Mouse (Mus musculus) forebrain, embryonic 11.5 days (tissue): ENCODE measurements around the gene Slit1. TPM values are rescaled to one million over a fixed set of nuclear protein-coding genes. Genes with fewer than 3 reads are reported as not detected.

Experiments
- ATAC-seq: fragments of 200-750 bp; cut with Nextera tagmentation; replicated peaks from 2 replicates; pipeline ENCODE4 v1.8.0; 2017; ENCODE audit warnings: moderate TSS enrichment; ENCODE audit not compliant: low FRiP score
- DNase-seq: peaks from one replicate; pipeline ENCODE4 v3.0.0-alpha.2; 2017; ENCODE audit warnings: low spot score
- H3K27ac ChIP-seq: fragments of 300-500 bp; sonication (generic); 2 replicates; pipeline ENCODE4 v1.5.1; 2014; ENCODE audit warnings: low read depth, low read length
- H3K27me3 ChIP-seq: fragments of 300-500 bp; sonication (generic); 2 replicates; pipeline ENCODE4 v1.6.1; 2014; ENCODE audit warnings: mild to moderate bottlenecking, low read length, mixed read lengths; ENCODE audit not compliant: control insufficient read depth, insufficient read depth
- H3K36me3 ChIP-seq: fragments of 300-500 bp; sonication (generic); 2 replicates; pipeline ENCODE4 v1.6.1; 2014; ENCODE audit warnings: mild to moderate bottlenecking, low read length, moderate library complexity, mixed read lengths; ENCODE audit not compliant: control insufficient read depth, insufficient read depth
- H3K4me1 ChIP-seq: fragments of 300-500 bp; sonication (generic); replicated peaks from 2 replicates; pipeline ENCODE4 v1.6.1; 2014; ENCODE audit warnings: low read length, mixed read lengths; ENCODE audit not compliant: control insufficient read depth, insufficient read depth
- H3K4me2 ChIP-seq: fragments of 300-500 bp; sonication (generic); 2 replicates; pipeline ENCODE4 v1.6.1; 2014; ENCODE audit warnings: low read depth, mild to moderate bottlenecking, low read length, moderate library complexity, mixed read lengths; ENCODE audit not compliant: severe bottlenecking
- H3K4me3 ChIP-seq: fragments of 300-500 bp; sonication (generic); 2 replicates; pipeline ENCODE4 v1.5.1; 2014; ENCODE audit warnings: low read depth, low read length
- H3K9ac ChIP-seq: fragments of 300-500 bp; sonication (generic); 2 replicates; pipeline ENCODE4 v1.6.1; 2014; ENCODE audit warnings: low read length
- H3K9me3 ChIP-seq: fragments of 300-500 bp; sonication (generic); 2 replicates; pipeline ENCODE4 v1.6.1; 2016; ENCODE audit warnings: low read length, mixed read lengths; ENCODE audit not compliant: control insufficient read depth
- WGBS: fragments of 180-500 bp; shearing (Covaris S2); extraction: QIAGEN DNeasy Blood & Tissue Kit; methylation state at CpG from one replicate; pipeline ENCODE4 v1.1.7; 2014; 5-methylcytosine and 5-hydroxymethylcytosine counted together
- polyA plus RNA-seq: library from polyadenylated mRNA; unstranded; fragments of >200 nt; fragmentation: Nextera tagmentation; extraction: Ambion mirVana; gene quantifications from 2 replicates; pipeline ENCODE4 v1.2.1, GENCODE M21; 2014

Gene Slit1
- polyA plus RNA-seq, 1 experiment from 2014 or later, result 4.6 TPM

DNA sequence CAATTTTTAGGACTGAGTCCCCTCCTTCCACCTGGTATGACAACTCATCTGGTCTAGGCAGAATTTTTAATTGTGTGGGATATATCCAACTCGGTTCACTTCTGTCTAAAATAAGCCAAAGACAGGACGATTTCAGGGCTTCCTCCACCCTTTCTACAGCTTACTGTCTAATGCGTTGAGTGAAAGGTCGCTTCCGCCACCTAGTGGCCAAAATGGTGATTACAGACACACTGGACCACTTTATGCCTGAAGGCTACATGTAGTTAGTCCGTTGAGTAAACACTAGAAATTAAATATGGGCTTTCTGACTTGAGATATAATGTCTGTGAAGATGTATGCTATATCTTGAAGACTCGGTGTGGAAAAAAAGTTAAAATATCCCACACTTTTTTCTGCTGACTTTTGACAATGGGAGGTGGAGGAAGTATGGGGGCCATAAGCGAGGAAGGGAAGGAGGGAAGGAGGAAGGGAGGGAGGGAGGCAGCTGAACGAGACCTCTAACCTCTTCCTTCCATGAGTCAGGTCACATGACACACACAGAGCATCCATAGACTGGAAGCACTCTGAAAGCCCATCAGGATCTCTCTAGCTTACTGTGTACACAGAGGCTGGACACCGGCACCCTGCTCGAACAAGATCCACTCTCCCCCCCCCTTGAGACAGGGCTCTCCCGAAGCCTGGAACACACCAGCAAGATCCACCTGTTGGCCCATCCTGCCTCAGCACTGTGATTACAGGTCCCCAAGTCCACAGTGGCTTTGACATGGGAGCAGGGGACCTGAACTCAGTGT is 20.6 kb upstream of the Slit1 start:
- Histone ChIP-seq H3K4me3 (no peak overlapping the region), H3K9me3 (0 out of 2 replicates have a peak, but pooled peaks cover 2% of the 10 kb centered on the region), H3K27ac (no peak overlapping the region), H3K36me3 (no peaks in the 10 kb centered on the region), H3K4me1 (no peaks in the 10 kb centered on the region), H3K4me2 (no peak overlapping the region), H3K27me3 (no peaks in the 10 kb centered on the region), H3K9ac (no peak overlapping the region)
- WGBS, result 34% methylated on average over 12 of the region's 12 CpGs
- ATAC-seq, result peak; percentile 60
- DNase-seq, result peak; percentile 91

DNA sequence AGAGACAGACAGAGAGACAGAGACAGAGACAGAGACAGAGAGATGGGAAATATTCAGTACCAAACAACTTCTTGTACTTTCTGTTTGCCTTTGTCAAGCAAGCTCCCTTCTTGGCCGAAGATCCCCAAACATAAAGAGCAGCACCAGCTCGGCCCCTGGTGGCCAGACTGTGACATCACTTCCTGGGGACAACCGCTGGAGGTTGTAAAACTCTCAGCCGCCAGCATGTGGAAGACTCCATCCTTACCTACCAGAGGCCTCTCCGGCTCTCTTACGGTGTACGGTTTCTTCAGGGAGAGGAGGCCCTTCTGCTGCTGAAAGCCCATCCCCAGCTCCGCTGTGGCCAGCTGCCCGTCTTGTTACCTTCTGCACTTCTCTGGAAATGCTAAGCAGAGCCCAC is 18.1 kb upstream of the Slit1 start:
- Histone ChIP-seq H3K36me3 (no peaks in the 10 kb centered on the region), H3K9ac (no peak overlapping the region), H3K27ac (no peak overlapping the region), H3K4me1 (no peaks in the 10 kb centered on the region), H3K27me3 (no peaks in the 10 kb centered on the region), H3K9me3 (0 out of 2 replicates have a peak, but pooled peaks cover 2% of the 10 kb centered on the region), H3K4me3 (no peak overlapping the region), H3K4me2 (no peak overlapping the region)
- peak; percentile 77 for DNase-seq
- ATAC-seq, result no peak
- 38% methylated on average over 9 of the region's 9 CpGs for WGBS

DNA sequence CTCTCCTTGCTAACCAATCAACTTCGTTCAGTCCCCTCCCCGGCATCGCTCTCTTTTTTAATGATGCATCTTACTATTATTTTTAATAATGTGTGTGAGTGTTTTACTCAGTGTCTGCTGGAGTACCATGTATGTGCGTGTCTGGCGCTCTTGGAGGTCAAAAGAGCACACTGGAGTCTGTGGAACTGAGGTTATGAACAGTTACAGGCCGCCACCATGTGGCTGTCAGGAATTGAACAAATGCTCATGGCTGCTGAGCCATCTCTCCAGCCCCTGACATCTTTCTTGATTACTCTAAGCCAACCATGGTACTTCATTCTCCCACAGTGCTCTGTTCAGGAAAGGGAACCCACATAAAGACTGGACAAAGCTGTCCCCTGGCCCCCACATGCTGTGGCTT is 16.3 kb upstream of the Slit1 start:
- Histone ChIP-seq H3K36me3 (no peaks in the 10 kb centered on the region), H3K4me1 (peaks cover 2% of the 10 kb centered on the region; the same call in 1 of the 2 replicates), H3K27me3 (no peaks in the 10 kb centered on the region), H3K9ac (no peak overlapping the region), H3K4me3 (no peak overlapping the region), H3K9me3 (0 out of 2 replicates have a peak, but pooled peaks cover 2% of the 10 kb centered on the region), H3K4me2 (no peak overlapping the region), H3K27ac (no peak overlapping the region)
- no peak for DNase-seq
- no peak for ATAC-seq
- 81% methylated on average over 6 of the region's 6 CpGs for WGBS

DNA sequence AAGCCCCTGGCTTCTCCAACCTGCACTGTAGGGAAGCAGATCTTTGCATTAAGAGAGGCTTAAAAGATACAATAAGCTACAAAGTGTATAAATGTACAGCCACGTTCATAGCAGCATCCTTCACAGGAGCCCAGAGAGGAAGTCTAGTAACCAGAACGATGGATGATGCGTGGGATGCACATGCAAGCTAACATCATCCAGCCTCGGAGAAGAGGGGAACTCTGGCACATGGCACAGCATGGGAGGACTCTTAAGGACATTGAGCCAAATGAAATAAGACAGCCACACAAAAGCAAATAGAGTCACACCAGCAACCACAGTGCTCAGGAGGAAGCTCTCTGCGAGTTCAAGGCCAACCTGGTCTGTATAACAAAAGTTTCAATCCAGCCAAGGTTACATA is 15.8 kb upstream of the Slit1 start:
- no peak overlapping the region for H3K9ac ChIP-seq
- H3K4me1 ChIP-seq, result peaks cover 4% of the 10 kb centered on the region; the same call in 1 of the 2 replicates
- no peaks in the 10 kb centered on the region for H3K27me3 ChIP-seq
- H3K27ac ChIP-seq, result no peak overlapping the region
- ATAC-seq (no peak), DNase-seq (no peak)
- 0 out of 2 replicates have a peak, but pooled peaks cover 2% of the 10 kb centered on the region for H3K9me3 ChIP-seq
- H3K4me3 ChIP-seq, result no peak overlapping the region
- no peak overlapping the region for H3K4me2 ChIP-seq
- no peaks in the 10 kb centered on the region for H3K36me3 ChIP-seq
- 93% methylated on average over 5 of the region's 5 CpGs for WGBS

DNA sequence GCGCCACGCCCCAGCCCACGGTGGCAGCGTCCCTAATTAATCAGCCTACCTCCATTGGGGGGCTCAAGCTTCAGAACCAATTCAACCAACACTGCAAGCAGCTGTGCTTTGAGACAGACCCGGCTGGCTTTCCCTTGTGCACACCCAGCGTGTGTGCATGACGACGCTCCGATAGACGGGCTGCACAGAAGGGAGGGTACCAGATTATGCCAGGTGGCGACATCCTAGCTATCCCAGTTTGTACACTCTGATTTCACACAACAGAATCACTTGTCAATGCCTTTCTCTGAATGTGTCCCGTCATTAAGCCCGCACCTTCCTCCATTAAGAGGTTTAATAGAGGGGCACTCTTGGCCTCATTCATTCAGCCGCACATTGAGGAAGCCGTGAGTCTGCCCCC is 11.3 kb upstream of the Slit1 start:
- no peaks in the 10 kb centered on the region for H3K9me3 ChIP-seq
- H3K27me3 ChIP-seq, result peaks cover 2% of the 10 kb centered on the region; the same call in 1 of the 2 replicates
- no peak for DNase-seq
- no peak overlapping the region for H3K27ac ChIP-seq
- no peak overlapping the region for H3K9ac ChIP-seq
- 0 out of 2 replicates have a peak, but pooled peaks have one; percentile 36 for ATAC-seq
- no peaks in the 10 kb centered on the region for H3K36me3 ChIP-seq
- peaks cover 4% of the 10 kb centered on the region; the same call in 1 of the 2 replicates for H3K4me1 ChIP-seq
- no peak overlapping the region for H3K4me2 ChIP-seq
- no peak overlapping the region for H3K4me3 ChIP-seq
- WGBS, result 46% methylated on average over 15 of the region's 15 CpGs

DNA sequence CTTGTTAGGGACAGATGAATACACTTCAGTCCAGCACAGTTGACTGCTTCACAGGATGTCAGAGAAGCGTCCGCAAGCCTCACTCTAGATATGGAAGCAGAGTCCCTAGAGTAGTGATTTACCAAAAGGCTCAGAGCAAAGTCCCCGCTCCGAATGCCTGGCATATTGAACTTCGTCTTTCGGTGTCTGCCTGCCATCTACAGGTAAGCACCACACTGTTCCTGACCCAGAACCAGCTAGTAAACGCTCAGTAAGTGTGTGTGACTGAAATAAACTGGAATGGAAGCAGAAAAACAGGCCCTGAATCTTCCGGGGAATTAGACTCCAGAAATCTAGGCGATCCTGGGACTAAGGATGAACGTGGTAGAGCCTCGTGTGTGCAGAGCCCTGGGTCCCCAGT is 8.4 kb upstream of the Slit1 start:
- no peak overlapping the region for H3K9ac ChIP-seq
- no peak for ATAC-seq
- H3K4me2 ChIP-seq, result no peak overlapping the region
- H3K36me3 ChIP-seq, result no peaks in the 10 kb centered on the region
- 69% methylated on average over 11 of the region's 11 CpGs for WGBS
- no peak overlapping the region for H3K27ac ChIP-seq
- H3K4me1 ChIP-seq, result peaks cover 4% of the 10 kb centered on the region; the same call in 1 of the 2 replicates
- no peak for DNase-seq
- peaks cover 2% of the 10 kb centered on the region; the same call in 1 of the 2 replicates for H3K27me3 ChIP-seq
- no peaks in the 10 kb centered on the region for H3K9me3 ChIP-seq
- no peak overlapping the region for H3K4me3 ChIP-seq

DNA sequence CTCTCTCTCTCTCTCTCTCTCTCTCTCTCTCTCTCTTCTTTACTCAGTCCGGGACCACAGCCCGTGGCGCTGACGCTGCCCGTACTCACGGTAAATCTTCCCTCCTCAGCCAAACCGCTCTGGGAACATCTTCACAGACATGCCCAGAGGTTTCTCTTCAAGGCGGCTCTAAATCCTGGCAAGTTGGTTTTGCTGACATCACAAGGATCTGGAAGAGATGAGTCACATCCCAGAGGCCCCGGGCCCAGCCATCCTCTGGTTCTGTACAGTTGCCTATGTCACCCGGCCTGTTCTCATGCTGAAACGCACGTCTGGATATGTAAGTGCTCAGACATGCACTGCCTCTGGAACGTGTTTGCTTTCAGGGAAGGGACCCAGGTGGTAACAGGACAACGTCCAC is 4.0 kb upstream of the Slit1 start:
- Histone ChIP-seq H3K27me3 (peaks cover 21% of the 10 kb centered on the region), H3K9me3 (no peaks in the 10 kb centered on the region), H3K36me3 (no peaks in the 10 kb centered on the region), H3K27ac (no peak overlapping the region), H3K4me1 (peaks cover 24% of the 10 kb centered on the region), H3K4me2 (no peak overlapping the region), H3K4me3 (no peak overlapping the region), H3K9ac (no peak overlapping the region)
- 90% methylated on average over 14 of the region's 14 CpGs for WGBS
- DNase-seq, result no peak
- no peak for ATAC-seq

DNA sequence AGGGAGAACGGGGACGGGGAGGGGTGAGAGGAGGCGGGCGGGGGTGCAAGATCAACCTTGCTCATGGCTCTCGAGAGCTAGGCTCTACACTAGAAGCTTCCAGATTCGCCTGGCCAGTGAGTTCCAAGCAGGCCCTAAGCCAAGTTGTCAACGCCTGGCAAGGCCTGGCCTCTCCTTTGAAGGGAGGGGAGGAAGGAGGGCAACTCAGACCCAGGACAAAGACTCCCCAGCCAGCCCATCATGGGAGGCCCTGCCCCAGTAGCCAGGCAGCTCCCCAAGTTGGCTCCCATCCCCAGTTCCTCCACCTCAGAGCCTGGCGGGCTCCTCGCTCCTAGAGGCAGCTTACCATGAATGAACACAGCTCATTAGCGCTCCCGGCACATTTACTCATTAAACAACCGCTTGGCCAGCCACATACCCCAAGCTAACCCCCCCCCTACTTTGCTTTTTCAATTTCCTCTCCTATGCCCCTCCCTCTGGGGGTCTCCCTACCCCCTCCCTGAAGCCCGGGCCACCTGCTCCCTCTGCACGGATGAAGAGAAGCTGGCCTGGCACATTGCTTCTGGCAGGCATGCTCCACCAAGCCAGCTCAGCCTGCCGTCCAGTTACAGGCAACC is 2.6 kb upstream of the Slit1 start:
- WGBS, result 37% methylated on average over 15 of the region's 15 CpGs
- peaks cover 24% of the 10 kb centered on the region for H3K4me1 ChIP-seq
- H3K36me3 ChIP-seq, result no peaks in the 10 kb centered on the region
- H3K4me3 ChIP-seq, result no peak overlapping the region
- peak overlapping the region; percentile 68 for H3K27ac ChIP-seq
- H3K27me3 ChIP-seq, result peaks cover 33% of the 10 kb centered on the region
- H3K9ac ChIP-seq, result 0 out of 2 replicates have a peak overlapping the region, but pooled peaks have one; percentile 27
- peak; percentile 79 for ATAC-seq
- H3K4me2 ChIP-seq, result no peak overlapping the region
- peak; percentile 80 for DNase-seq
- H3K9me3 ChIP-seq, result no peaks in the 10 kb centered on the region
